Mouse (Mus musculus) thymus, postnatal 25 days (tissue): ENCODE results near the gene Mapk8ip2.

Experiments
- DNase-seq: peaks from one replicate; pipeline ENCODE4 v3.0.0; 2022

The Mapk8ip2 gene

GRCm38 (mm10) chr15:89488182-89488581, 34.5 kb downstream of the Mapk8ip2 start:
- DNase-seq: no peak

- DNase-seq: no peak
Measured at GRCm38 (mm10) chr15:89488611-89489117, 35.0 kb downstream of the Mapk8ip2 start.

GRCm38 (mm10) chr15:89494970-89495369, 41.3 kb downstream of the Mapk8ip2 start:
- no peak for DNase-seq

GRCm38 (mm10) chr15:89496131-89496530, 42.4 kb downstream of the Mapk8ip2 start:
- no peak for DNase-seq

GRCm38 (mm10) chr15:89496841-89497240, 43.1 kb downstream of the Mapk8ip2 start:
- no peak for DNase-seq

- DNase-seq: no peak
Measured at GRCm38 (mm10) chr15:89497391-89498048, 43.8 kb downstream of the Mapk8ip2 start.

GRCm38 (mm10) chr15:89498049-89498960, 44.6 kb downstream of the Mapk8ip2 start:
- peak; percentile 66 for DNase-seq

- peak; percentile 49 for DNase-seq
Measured at GRCm38 (mm10) chr15:89498961-89499688, 45.4 kb downstream of the Mapk8ip2 start, which contains the start of gene Shank3. Gene Shank3, plus strand, starts transcription at chr15:89499623.

GRCm38 (mm10) chr15:89499784-89500220, 46.1 kb downstream of the Mapk8ip2 start:
- peak; percentile 39 for DNase-seq

- DNase-seq: no peak
Measured at GRCm38 (mm10) chr15:89500221-89500791, 46.6 kb downstream of the Mapk8ip2 start.

GRCm38 (mm10) chr15:89501321-89501720, 47.6 kb downstream of the Mapk8ip2 start:
- DNase-seq: no peak

GRCm38 (mm10) chr15:89504838-89505237, 51.1 kb downstream of the Mapk8ip2 start:
- DNase-seq: no peak

GRCm38 (mm10) chr15:89507751-89508150, 54.0 kb downstream of the Mapk8ip2 start:
- DNase-seq: no peak

GRCm38 (mm10) chr15:89512679-89513078, 59.0 kb downstream of the Mapk8ip2 start:
- no peak for DNase-seq
